Mouse (Mus musculus) gastrocnemius, postnatal 4 days (tissue): Measurements from ENCODE around the gene Htr1a. TPM values are rescaled to one million over a fixed set of nuclear protein-coding genes. Genes with fewer than 3 reads are reported as not detected.

Experiments
- DNase-seq, 2 experiments: peaks; one replicate each; pipeline ENCODE4 v3.0.0; 2021 to 2022; ENCODE audit warnings: low spot score in 2 of 2, mixed read lengths in 2 of 2
- long read RNA-seq, 2 experiments: library from polyadenylated mRNA; stranded (forward); transcript quantifications; one replicate each; pipeline ENCODE4 v2.0.0; 2021
- total RNA-seq, 2 experiments: library from RNA; stranded (reverse); gene quantifications; 2 replicates each; pipeline ENCODE4 v1.2.3; 2021

The Htr1a gene
- total RNA-seq = not detected
- long read RNA-seq, experiment 1 = 0 reads
- long read RNA-seq, experiment 2 = 0 reads

DNA sequence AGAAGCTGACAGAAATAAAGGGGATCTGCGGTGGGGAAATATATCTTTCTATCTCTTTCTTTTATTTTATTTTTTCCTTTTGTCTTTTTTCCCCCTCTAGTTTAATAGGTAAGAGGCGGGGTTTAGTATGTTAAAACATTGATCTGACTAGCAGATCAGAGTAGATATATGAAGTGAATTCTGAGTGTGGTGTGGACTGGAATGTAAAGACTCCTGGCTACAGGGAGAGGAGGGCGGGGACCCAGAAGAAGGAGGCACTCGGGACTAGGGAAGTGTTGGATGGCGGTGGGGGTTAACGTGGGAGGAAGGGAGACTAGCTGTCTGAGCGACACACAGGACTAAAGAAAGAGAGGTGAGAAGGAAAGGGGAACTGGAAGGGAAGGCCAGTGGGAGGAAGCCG, at the start of gene Htr1a:
TSS of gene Htr1a (plus strand) at position 301 of the 400 bp plus-strand sequence.
- DNase-seq = no peak

DNA sequence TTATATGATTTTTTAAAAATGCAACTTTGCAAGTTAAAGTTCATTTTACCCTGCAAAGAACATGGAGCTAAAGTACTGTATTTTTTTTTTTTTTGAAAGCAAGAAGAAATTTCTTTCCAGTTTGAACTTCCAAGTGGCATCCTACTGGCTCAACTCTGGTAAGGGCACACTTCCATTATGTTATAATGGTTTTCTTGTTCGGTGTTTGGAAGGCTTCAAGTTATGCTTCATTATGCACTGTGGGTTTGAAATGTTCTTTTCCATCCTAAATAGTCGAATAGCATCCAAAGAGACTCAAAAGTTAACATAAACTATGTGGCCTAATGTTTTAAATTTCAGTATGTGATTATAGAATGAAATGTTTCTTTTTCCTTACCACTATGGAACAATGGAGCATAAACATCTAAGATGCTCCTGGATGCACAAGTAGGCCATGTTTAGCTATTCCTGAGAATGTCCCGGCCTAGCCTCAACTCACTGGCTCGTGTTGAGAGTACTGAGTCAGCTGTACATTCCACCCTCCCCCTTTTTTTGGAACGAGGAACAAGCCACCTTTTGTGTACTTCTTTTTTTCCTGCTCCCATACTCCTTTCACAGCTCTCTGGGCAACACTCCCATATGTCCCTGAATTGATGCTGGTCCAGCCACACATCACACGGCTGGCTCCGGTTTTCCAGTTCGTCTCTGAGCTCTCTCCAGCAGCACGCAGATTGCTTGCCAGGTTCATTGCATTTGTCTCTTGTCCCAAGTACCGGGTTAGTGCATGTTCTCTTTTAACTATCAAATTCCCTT, 31.7 kb upstream of the Htr1a start:
- DNase-seq = peak in 1 of 2 experiments; percentile 11

DNA sequence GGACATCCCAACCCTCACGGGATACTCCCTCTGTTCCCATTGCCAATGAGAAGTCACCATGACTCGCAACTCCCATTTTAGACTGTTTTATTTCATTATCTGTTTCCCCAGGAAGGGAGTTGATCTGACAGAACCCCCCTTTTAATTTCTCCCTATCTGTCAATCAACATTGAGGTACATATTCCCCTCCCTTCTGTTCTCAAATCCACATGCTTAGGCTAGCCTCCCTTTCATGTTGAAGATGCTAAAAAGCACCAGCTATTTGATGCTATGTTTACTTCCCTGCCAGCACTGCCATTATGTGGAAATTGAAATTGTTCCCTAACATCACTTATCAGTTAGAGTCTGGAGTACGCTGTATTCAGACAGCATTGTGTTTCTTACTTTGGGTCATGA, 31.1 kb upstream of the Htr1a start:
- no peak for DNase-seq

DNA sequence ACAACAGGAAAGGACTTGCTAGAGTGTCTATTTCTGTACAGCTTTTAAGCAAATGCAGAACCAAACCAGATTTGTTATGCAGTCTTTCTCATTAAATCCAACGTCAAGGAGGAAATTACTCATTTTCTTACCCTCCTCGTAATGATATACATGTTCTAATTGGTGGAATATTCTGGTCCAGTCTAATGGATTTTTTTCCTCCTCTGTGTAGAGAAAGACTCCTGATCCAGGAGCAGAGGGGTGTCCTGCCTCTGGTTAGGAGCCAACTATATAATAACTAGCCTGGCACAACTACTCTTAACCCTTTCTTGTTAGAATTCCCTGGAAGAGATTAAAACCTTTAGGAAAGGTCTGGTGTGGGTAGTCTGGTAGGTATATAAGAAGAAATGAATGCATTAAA, 10.3 kb upstream of the Htr1a start:
- no peak for DNase-seq

DNA sequence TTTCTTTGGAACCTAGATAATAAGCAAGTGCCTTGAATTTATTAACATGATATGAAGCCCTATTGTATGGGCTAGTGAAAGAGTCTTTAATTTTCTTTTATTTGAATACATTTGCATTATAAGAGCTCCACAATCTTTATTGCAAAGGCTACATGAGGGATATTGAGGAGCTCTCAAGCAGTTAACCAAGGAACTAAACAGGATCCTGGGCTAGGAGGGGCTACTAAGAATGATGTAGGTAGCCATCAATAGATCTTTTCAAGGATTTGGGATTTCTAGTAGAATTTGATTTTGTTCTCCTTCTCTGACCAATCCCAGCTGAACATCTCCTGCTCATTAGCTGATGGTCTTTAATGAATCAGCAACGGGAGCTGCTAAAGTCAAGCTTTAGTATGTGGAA, 9.8 kb upstream of the Htr1a start:
- no peak for DNase-seq

DNA sequence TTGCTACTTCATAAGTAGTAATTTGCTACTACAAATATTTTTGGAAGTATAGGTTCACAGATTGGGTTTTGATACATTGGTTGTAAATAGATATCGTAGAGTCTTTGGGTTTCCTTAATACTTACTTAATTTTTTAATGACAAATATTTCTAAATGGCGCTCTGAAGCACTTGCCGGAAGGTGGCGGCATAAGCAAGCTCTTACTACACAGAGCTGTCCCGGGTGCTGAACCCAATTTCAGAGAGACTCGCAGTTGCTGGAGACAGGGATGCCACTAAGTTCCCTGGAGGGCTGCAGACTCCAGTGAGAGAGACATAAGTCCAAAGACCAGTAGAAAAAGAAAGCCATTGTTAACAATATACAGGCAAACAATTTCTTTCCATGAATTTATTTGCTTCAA, 863 bp upstream of the Htr1a start:
- peak; percentile 18 to 51 for DNase-seq

DNA sequence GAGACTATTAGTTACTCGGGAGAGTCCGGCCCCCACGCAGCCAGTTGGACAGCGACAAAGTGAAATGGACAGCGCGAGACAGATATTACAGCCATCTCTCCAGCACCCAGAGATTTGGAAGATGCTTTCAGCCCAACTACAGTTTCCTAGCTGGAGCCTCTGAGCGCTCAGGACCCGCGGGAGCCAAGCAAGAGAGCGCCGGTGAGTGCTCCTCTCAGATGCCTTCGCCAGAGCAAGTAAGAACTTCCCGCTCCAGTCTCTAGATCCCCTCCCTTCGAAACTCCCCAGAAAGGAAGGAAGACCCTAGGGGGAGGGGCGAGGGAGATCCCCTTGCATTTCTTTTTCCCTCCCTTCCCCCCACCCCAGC, 415 bp downstream of the Htr1a start:
- no peak for DNase-seq

DNA sequence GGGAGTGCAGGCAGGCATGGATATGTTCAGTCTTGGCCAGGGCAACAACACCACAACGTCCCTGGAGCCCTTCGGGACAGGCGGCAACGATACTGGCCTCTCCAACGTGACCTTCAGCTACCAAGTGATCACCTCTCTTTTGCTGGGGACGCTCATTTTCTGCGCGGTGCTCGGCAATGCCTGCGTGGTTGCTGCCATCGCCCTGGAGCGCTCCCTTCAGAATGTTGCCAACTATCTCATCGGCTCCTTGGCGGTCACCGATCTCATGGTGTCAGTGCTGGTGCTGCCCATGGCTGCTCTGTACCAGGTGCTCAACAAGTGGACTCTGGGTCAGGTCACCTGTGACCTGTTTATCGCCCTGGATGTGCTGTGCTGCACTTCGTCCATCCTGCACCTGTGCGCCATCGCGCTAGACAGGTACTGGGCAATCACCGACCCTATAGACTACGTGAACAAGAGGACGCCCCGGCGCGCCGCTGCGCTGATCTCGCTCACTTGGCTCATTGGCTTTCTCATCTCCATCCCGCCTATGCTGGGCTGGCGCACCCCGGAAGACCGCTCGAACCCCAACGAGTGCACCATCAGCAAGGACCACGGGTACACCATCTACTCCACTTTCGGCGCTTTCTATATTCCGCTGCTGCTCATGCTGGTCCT, 927 bp downstream of the Htr1a start:
- no peak for DNase-seq

DNA sequence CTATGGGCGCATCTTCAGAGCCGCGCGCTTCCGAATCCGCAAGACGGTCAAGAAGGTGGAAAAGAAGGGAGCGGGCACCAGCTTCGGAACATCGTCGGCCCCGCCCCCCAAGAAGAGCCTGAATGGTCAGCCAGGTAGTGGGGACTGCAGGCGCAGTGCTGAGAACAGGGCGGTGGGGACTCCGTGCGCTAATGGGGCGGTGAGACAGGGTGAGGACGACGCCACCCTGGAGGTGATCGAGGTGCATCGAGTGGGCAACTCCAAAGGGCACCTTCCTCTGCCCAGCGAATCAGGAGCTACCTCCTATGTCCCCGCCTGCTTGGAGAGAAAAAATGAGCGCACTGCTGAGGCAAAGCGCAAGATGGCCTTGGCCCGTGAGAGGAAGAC, 1.4 kb downstream of the Htr1a start:
- no peak for DNase-seq

DNA sequence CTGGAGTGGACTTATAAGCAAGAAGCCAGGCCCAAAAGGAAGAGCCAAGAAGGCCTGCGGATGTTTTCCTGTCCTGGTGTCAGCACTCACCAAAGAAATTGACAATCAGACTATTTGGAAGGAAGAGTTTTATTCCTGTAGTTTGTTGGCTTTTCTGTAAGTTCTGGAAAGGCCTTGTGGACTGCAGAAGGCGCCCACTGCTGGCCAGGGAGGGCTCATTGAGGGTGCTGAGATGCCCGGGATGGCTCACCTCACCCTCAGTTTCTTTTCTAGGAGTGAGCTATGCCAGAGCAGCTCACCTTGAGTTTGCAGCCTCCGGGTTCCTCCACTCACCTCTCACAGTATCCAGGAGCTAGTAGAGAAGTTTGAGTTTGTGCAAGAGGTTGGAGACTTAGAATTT, 2.8 kb downstream of the Htr1a start:
- DNase-seq = no peak

DNA sequence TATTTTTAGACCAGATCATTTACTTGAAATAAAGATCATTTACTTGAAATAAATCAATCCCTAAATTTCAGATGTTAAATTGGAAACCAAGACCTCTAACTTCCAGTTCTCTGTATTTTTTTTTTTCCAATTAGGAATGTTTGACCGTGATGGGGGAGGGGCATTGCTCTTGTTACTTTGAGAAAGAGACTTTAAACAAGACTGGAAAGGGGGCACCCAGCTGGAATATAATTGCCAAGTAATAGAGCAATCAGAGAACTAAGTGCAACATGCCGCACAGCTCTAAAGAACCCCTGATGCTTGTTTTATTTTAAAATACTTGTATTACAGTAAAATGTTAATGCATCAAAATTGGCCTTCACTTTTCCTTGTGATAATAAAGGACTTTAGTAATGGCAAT, 4.3 kb downstream of the Htr1a start:
- no peak for DNase-seq

DNA sequence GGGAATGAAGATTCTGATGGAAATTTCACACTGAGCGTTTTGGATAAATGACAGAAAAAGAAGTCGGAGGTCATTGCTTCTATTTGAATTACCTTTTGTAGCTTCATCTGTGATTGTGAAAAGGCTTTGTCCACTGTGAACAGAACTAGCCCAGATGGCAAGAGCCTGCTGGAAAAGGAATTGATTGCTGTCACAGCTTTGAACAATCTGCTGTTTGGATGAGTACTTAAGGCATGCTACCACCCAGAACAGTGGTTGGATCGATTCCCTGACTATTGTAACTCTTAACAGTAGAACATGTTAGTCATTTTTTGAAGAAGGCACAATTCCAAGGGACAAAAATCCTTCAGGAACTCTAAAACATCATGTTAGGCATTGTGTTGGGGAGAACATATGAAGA, 8.1 kb downstream of the Htr1a start:
- no peak for DNase-seq

Other genes starting within 250 kb of the Htr1a start
- 1 to 10 TPM; 1.5 to 2.1 TPM for gene Rnf180, start 148.8 kb upstream of the Htr1a start, total RNA-seq